Mouse (Mus musculus): ENCODE data around the gene Tbx3.

- TF ChIP-seq EP300 (IDR thresholded peaks at IDR 0.05; ENCODE audit: low read depth) (no peak), CTCF (IDR thresholded peaks at IDR 0.05; ENCODE audit: low read depth) (no peak)
These were observed 794 bp downstream of the Tbx3 start for GRCm38 (mm10) chr5:119671124-119671801.

Data from liver, embryonic 14.5 days (tissue).